Mouse (Mus musculus): ENCODE measurements around the gene Wwtr1.
A peak's percentile ranks its signal among the peaks of the same experiment; 100 is the strongest.

Gene Wwtr1

DNA sequence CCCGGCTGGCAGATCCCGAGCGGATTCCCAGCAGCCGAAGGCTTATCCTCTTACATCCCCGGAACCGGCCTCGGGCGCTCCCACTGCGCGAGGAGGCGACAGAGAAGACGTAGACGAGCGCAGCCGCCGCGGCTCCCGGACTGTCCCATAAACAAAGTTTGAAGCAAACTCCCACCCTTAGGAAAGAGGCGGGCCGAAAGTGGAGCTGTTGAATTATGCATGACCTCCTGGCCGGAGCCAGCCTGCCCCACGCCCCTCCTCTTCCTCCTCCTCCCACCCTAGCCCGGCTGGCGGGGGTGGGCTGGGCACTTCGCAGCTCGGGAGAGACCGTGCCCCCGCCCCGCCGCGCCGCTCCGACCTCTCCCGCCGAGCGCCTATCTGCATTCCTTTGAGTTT, at the start of gene Wwtr1:
Gene Wwtr1, minus strand, starts transcription at position 251 of the 396 bp plus-strand sequence.
- DNase-seq (ENCODE audit: low read depth, low spot score), result peak; percentile 41

DNA sequence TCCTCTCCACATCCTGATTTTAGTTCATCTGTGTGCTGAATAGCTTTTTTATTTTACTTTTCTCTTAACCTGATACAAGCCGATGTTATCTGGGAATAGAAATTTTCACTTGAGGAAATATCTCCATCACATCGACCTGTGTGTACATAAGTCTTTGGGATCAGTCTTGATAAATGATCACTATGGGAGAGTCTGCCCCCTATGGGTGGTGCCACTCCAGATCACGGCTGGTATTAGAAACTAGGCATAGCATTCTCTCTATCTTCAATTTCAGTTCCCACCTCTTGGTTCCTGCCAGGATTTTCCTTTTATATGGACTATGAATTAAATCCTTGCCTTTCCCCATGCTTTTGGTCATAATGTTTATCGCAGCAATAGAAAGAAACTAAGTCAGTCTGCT, 44.0 kb upstream of the Wwtr1 start:
- peak; percentile 4 for DNase-seq (ENCODE audit: low read depth, low spot score)

GRCm38 (mm10) chr3:57615652-57616051, 39.9 kb upstream of the Wwtr1 start:
- no peak for DNase-seq (ENCODE audit: low read depth, low spot score)

DNA sequence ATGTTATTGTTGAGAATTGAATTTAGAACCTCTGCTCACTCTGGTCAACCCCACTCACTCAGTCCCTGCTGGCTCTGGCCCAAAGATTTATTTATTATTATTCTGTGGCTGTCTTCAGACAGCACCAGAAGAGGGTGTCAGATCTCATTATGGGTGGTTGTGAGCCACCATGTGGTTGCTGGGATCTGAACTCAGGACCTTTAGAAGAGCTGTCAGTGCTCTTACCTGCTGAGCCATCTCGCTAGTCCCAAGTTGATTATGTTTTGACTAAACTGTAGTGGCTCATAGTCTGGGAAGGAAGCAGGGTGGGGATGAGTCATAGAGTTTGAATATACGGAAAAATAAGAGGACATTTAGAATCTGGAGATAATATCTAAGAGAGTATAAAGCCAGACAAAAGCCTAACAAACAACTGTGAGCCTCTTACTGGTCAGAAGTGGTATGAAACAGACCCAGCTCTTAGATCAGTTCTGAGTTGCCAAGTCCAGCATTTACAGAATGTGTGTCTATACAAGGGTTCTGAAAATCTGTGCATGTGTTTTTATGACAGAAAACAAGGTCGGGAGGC, 36.8 kb upstream of the Wwtr1 start:
- no peak for DNase-seq (ENCODE audit: low read depth, low spot score)

DNA sequence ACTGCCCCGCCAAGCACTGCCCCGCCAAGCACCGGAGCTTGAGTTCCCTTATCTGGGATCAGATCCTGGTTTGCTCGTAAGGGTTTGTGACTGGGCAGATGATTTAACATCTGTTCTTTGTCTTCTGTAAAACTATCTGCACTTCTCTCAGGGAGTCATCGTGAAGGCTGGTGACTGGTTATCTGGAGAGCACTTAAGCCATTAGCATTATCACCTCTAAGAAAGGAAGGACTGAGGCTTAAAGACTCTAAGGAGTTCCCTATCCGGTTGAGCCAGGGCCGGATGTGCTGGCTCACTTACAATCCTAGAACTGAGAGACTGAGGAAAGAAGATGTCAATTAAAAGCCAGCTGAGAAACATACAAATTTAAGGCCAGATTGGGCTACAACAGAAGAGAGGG, 36.1 kb upstream of the Wwtr1 start:
- DNase-seq (ENCODE audit: low read depth, low spot score), result no peak

DNA sequence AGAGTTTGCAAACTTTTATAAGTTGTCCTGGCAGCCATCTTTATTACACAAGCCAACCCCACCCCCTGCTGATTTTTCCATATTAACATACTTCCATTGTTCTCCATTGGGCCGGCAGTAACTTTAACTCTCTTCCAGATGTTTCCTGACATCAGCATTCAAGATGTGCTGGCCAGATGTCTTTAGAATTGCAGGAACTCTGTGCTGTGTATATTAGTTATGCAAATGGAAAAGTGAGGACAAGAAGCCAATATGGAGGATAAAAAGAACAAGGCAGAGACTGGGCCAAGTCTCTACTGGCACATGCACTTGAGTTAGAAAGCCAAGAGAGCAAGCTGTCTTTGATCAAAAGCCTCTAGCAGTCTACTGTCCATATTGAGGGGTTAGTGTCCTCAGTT, 28.9 kb upstream of the Wwtr1 start:
- DNase-seq (ENCODE audit: low read depth, low spot score), result no peak

DNA sequence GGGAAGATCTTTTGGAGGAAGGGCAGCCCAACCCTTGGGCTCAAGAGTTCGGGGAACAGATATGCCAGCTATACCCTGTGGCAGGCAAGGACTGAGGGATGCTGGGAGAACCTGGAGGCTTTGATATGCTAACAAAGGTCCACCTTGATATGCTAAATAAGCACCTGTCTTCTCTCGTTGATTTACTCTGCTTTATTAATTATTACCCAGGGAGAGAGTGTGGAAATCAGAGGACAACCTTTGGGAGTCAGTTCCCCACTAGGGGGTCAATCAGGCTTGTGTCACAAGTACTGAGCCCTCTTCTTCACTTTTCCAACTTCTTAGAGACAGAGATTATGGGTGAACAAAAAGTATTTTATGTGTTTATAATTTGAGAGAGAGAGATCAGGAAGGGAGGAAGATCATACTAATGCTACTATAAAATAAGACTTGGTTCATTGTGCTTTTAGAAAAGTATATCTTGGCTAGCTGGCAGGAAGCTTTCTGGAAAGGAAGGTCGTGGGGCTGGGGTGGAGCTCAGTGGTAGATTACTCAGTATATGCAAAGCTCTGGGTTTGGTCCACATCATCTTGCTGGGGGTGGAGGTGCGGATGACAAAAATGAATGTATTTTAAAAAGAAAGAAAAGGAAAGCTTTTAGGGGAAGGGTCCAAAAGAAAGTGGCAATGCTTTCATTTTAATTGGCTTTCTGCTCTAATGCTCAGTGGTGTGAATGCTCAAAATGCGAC, 28.3 kb upstream of the Wwtr1 start:
- no peak for DNase-seq (ENCODE audit: low read depth, low spot score)

- no peak for DNase-seq (ENCODE audit: low read depth, low spot score)
Measured at GRCm38 (mm10) chr3:57602610-57603009, 26.9 kb upstream of the Wwtr1 start.

GRCm38 (mm10) chr3:57596566-57596965, 20.9 kb upstream of the Wwtr1 start:
- no peak for DNase-seq (ENCODE audit: low read depth, low spot score)

GRCm38 (mm10) chr3:57595506-57595905, 19.8 kb upstream of the Wwtr1 start:
- no peak for DNase-seq (ENCODE audit: low read depth, low spot score)

DNA sequence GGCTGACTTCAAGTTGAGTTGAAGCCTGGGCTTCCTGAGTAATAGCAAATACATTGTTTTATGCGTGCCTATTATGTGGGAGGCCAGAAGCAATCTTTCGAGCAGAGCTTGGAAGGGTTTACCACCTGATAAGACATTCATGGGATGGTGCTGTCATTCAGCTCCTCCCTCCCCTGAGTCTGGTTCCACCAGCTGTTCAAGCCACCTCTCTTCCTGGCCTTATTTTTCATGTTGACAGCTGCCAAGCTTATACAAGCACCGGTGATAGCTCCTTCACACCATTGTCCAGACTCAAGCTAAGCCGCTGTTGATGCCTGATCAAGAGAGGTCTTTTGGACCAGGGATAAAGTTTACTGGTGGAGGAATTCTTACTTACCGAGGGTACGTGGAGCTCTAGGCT, 10.3 kb upstream of the Wwtr1 start:
- no peak for DNase-seq (ENCODE audit: low read depth, low spot score)

- no peak for DNase-seq (ENCODE audit: low read depth, low spot score)
Measured at GRCm38 (mm10) chr3:57583533-57583932, 7.8 kb upstream of the Wwtr1 start.

GRCm38 (mm10) chr3:57580426-57581195, 4.9 kb upstream of the Wwtr1 start:
- no peak for DNase-seq (ENCODE audit: low read depth, low spot score)

DNA sequence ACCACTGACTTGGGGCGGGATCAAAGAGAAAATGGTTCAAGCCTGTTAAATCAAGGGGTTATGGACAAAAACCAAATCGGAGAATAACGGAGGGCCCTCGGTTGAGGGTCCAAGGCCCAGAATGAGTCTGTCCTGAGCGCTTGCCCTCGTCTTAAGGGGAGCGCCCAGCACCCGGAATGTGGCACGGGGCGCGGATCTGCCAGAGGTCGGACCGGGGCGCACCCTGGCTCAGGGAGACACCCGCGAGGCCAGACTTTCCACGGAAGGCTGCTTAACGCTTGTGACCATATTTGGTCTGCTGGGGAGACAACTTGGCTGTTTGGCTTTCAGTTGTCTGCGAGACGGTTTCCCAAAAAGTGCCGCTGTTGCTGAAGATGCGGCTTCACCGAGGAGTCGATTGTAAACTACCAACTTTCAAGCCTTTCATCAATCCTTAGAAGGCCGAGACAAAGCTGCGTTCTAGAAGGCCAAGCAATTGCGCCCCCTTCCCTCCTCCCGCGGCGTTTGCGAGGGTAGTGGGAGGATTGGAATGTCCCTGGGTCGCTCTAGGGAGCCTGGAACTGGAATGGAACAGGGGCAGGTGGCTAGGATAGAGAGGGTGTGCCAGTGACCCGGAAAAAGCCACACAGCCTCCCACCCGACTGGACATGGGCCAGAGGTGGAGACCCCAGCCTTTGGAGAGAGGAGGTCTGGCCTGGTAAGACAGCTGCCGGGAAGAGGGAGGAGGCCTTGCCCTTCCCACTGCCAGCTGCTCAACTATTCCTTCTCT, 530 bp upstream of the Wwtr1 start:
- peak; percentile 14 for DNase-seq (ENCODE audit: low read depth, low spot score)

GRCm38 (mm10) chr3:57574885-57575659, 638 bp downstream of the Wwtr1 start:
- peak; percentile 23 for DNase-seq (ENCODE audit: low read depth, low spot score)

DNA sequence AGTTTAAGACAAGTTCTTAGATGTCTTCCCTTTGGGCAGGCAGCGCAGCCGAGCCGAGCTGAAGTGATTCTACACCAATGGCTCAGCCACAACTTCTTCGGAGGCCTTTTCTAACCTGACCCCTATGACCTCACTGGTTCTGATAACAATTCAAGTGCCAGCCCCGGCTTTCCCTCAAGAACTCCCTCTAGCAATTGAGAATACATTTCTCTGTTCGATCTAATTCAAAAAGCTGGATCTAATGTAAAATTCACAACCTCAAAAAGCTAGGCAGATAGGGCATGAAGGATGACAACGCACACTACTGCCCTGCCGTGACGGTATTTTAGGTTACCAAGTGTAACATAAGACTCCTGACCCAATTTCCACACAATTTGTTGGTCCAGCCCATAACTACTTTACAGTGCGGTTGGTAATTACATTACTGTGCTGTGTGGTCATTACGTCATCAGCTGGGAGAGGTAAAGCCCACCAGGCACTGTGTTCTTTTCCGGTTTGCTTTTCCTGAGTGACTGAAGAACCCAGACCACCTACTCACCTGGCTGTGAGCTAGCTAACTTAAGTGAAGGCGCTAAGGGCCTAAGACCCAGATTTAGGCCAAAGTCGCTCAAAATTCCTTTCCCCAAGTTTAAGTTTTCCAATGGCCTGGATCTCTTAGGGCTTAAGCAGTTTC, 1.7 kb downstream of the Wwtr1 start:
- DNase-seq (ENCODE audit: low read depth, low spot score), result no peak

- DNase-seq (ENCODE audit: low read depth, low spot score), result no peak
Measured at GRCm38 (mm10) chr3:57572331-57572975, 3.3 kb downstream of the Wwtr1 start.

- DNase-seq (ENCODE audit: low read depth, low spot score), result no peak
Measured at GRCm38 (mm10) chr3:57566655-57567054, 9.1 kb downstream of the Wwtr1 start.

- DNase-seq (ENCODE audit: low read depth, low spot score), result no peak
Measured at GRCm38 (mm10) chr3:57563627-57564026, 12.1 kb downstream of the Wwtr1 start.

GRCm38 (mm10) chr3:57562996-57563506, 12.7 kb downstream of the Wwtr1 start:
- DNase-seq (ENCODE audit: low read depth, low spot score), result no peak

Data from brain, adult 2 months (tissue).